ENCODE assay signal across 25 mouse cellular contexts in the genomic region with DNA sequence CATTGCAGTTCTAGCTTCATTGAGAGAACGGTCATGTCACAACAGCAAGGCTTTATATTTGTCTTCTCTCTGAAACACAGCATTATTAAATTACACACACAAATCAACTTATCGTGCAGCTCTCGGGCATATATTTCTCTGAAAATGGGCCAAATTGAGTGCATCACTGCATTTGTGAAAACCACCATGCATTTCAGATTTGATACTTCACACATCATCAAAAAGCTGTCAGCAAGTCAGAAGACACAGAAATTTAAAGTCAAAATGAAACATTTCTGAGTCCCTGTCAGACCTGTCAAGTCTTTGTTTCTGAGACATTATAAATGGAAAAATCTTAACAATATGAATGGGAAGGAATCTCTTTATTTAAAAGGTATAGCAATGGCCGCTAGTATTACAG.
"Had no signal": no experiment of that assay in that cellular context is flagged by ENCODE, and none has a peak within 500 bp of the region (broad histone marks: within the 10 kb centered on the region; RNA-seq: fewer than 3 reads in every experiment).

No protein-coding gene starts in this region.

- ATAC-seq: inflammation-experienced regulatory T-cells, adult 6 months; intestine, embryonic 15.5 days; intestine, postnatal 0 days; liver, embryonic 12.5 days had no signal

- H3K36me3 ChIP-seq: heart, embryonic 10.5 days; heart, embryonic 12.5 days; hindbrain, embryonic 10.5 days; hindbrain, embryonic 12.5 days; hindbrain, embryonic 15.5 days; intestine, embryonic 15.5 days; limb, embryonic 13.5 days; limb, embryonic 15.5 days; liver, embryonic 12.5 days had no signal

- H3K4me1 ChIP-seq: heart, embryonic 10.5 days; heart, embryonic 12.5 days; hindbrain, embryonic 10.5 days; hindbrain, embryonic 12.5 days; hindbrain, embryonic 15.5 days; intestine, embryonic 15.5 days; limb, embryonic 13.5 days; limb, embryonic 15.5 days; liver, embryonic 12.5 days had no signal

- H3K27me3 ChIP-seq: heart, embryonic 12.5 days; hindbrain, embryonic 12.5 days; hindbrain, embryonic 15.5 days; intestine, embryonic 15.5 days; limb, embryonic 15.5 days; liver, embryonic 12.5 days had no signal

- H3K4me2 ChIP-seq: heart, embryonic 12.5 days; hindbrain, embryonic 12.5 days; hindbrain, embryonic 15.5 days; intestine, embryonic 15.5 days; limb, embryonic 13.5 days; limb, embryonic 15.5 days; liver, embryonic 12.5 days had no signal

- H3K4me3 ChIP-seq: heart, embryonic 10.5 days; heart, embryonic 12.5 days; hindbrain, embryonic 10.5 days; hindbrain, embryonic 12.5 days; hindbrain, embryonic 15.5 days; intestine, embryonic 15.5 days; layer of hippocampus, adult 2 months; left cerebral cortex, adult 2 months; limb, embryonic 13.5 days; limb, embryonic 15.5 days; liver, embryonic 12.5 days had no signal

- H3K9ac ChIP-seq: heart, embryonic 12.5 days; hindbrain, embryonic 12.5 days; hindbrain, embryonic 15.5 days; intestine, embryonic 15.5 days; limb, embryonic 13.5 days; limb, embryonic 15.5 days; liver, embryonic 12.5 days; liver, embryonic 14.5 days had no signal

- H3K9me3 ChIP-seq: heart, embryonic 10.5 days; heart, embryonic 12.5 days; hindbrain, embryonic 10.5 days; hindbrain, embryonic 12.5 days; hindbrain, embryonic 15.5 days; intestine, embryonic 15.5 days; limb, embryonic 13.5 days; limb, embryonic 15.5 days; liver, embryonic 12.5 days had no signal

- DNase-seq: gastrocnemius, postnatal 10 days; gastrocnemius, postnatal 25 days; heart, adult 18-20 months; heart, postnatal 10 days; heart, postnatal 4 days; kidney, adult 18-20 months; kidney, postnatal 10 days; kidney, postnatal 25 days; kidney, postnatal 4 days; left cerebral cortex, postnatal 4 days; lung, adult 18-20 months had no signal

- H3K27ac ChIP-seq: heart, embryonic 10.5 days; hindbrain, embryonic 10.5 days; hindbrain, embryonic 12.5 days; hindbrain, embryonic 15.5 days; intestine, embryonic 15.5 days; layer of hippocampus, adult 2 months; left cerebral cortex, adult 2 months; limb, embryonic 13.5 days; limb, embryonic 15.5 days; liver, embryonic 12.5 days; liver, embryonic 14.5 days had no signal
